Mouse (Mus musculus) neural tube, embryonic 12.5 days (tissue): ENCODE data around the gene Gmfb. TPM values are rescaled to one million over a fixed set of nuclear protein-coding genes. Genes with fewer than 3 reads are reported as not detected.
A peak's percentile ranks its signal among the peaks of the same experiment; 100 is the strongest.
"Not testable (repeated sequence)": the region's sequence is repeated elsewhere in the genome, so short reads cannot be mapped to it uniquely, and the experiment has no call there.

Source experiments
- ATAC-seq: fragments of 200-750 bp; cut with Nextera tagmentation; 2 replicates; pipeline ENCODE4 v1.8.0; 2017; ENCODE audit warnings: low read depth, mild to moderate bottlenecking, moderate TSS enrichment, moderate library complexity; ENCODE audit not compliant: low FRiP score
- H3K27ac ChIP-seq: fragments of 300-500 bp; sonication (generic); 2 replicates; pipeline ENCODE4 v1.5.1; 2016
- H3K27me3 ChIP-seq: fragments of 300-500 bp; sonication (generic); replicated peaks from 2 replicates; pipeline ENCODE4 v1.6.1; 2016; ENCODE audit warnings: mild to moderate bottlenecking
- H3K36me3 ChIP-seq: fragments of 300-500 bp; sonication (generic); 2 replicates; pipeline ENCODE4 v1.6.1; 2016; ENCODE audit warnings: mild to moderate bottlenecking
- H3K4me1 ChIP-seq: fragments of 300-500 bp; sonication (generic); 2 replicates; pipeline ENCODE4 v1.6.1; 2016
- H3K4me2 ChIP-seq: fragments of 300-500 bp; sonication (generic); replicated peaks from 2 replicates; pipeline ENCODE4 v1.6.1; 2016; ENCODE audit warnings: mild to moderate bottlenecking
- H3K4me3 ChIP-seq: fragments of 300-500 bp; sonication (generic); 2 replicates; pipeline ENCODE4 v1.5.1; 2016
- H3K9ac ChIP-seq: fragments of 300-500 bp; sonication (generic); 2 replicates; pipeline ENCODE4 v1.6.1; 2016; ENCODE audit warnings: mild to moderate bottlenecking
- H3K9me3 ChIP-seq: fragments of 300-500 bp; sonication (generic); 2 replicates; pipeline ENCODE4 v1.6.1; 2016; ENCODE audit warnings: mild to moderate bottlenecking
- WGBS: fragments of 180-500 bp; shearing (Covaris S2); methylation state at CpG from one replicate; pipeline ENCODE4 v1.1.7; 2016; 5-methylcytosine and 5-hydroxymethylcytosine counted together
- polyA plus RNA-seq: library from polyadenylated mRNA; unstranded; fragments of >200 nt; fragmentation: Nextera tagmentation; extraction: Ambion mirVana; gene quantifications from 2 replicates; pipeline ENCODE4 v1.2.1, GENCODE M21; 2016

Gene Gmfb
- polyA plus RNA-seq, 1 experiment from 2014 or later: 106 TPM

DNA sequence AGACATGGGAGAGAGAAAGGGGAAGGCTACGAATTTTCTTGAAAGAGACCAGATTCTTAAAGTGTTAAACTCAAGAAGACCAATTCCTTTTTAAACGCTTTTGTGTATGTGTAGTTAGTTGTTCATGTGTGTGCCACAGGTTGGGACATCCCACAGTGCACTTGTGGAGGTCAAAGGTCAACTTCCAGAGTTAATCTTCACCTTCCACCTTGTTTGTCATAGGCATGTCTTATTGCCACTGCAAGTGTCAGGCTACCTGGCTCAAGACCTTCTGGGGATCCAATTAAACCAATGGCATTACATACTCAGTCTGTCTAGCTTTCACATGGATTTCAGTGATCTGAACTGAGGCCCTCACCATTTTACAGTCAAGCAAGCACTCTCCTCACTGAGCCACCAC lies 2.0 kb upstream of the Gmfb start:
- H3K36me3 ChIP-seq: no peaks in the 10 kb centered on the region
- no peak for ATAC-seq
- H3K4me2 ChIP-seq: no peak overlapping the region
- no peaks in the 10 kb centered on the region for H3K9me3 ChIP-seq
- no peak overlapping the region for H3K27ac ChIP-seq
- 78% methylated on average over 2 of the region's 2 CpGs for WGBS
- H3K27me3 ChIP-seq: no peaks in the 10 kb centered on the region
- H3K9ac ChIP-seq: no peak overlapping the region
- no peak overlapping the region for H3K4me3 ChIP-seq
- H3K4me1 ChIP-seq: peaks cover 11% of the 10 kb centered on the region

DNA sequence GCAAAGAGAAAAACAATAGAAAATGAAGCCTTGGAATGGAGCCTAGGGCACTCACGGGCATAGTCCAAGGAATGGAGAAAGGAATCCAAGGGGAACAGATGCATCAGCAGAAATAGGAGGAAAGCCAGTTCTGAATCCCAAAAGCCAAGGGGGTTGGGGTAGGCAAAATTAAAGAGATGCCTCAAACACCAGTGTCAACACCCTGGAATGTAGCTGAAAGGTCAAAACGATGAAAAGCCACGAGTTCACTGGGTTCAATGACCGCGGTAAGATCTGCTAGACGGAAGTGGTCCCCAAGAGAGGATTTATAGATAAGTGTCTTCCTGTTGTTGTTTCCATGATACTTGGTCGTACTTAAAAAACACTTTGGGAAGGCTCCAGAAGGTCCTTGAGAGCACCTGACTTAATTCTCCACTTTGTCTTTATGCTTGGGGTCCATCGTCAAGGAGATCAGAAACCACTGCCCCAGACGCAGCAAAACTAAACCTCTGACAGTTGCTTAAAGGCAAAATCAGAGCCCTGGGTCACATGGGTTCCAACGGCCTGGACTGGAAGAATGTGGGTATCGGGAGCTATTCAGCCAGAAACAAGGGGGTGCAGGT lies 670 bp downstream of the Gmfb start:
- Histone ChIP-seq H3K27ac (no peak overlapping the region), H3K4me1 (peaks cover 11% of the 10 kb centered on the region), H3K27me3 (no peaks in the 10 kb centered on the region), H3K9me3 (no peaks in the 10 kb centered on the region), H3K4me3 (peak overlapping the region; percentile 80), H3K36me3 (peaks cover 4% of the 10 kb centered on the region; the same call in 1 of the 2 replicates), H3K9ac (peak overlapping the region; percentile 84), H3K4me2 (peak overlapping the region; percentile 71)
- ATAC-seq: peak; percentile 3; the same call in 1 of the 2 replicates
- WGBS: 1% methylated on average over 11 of the region's 11 CpGs

DNA sequence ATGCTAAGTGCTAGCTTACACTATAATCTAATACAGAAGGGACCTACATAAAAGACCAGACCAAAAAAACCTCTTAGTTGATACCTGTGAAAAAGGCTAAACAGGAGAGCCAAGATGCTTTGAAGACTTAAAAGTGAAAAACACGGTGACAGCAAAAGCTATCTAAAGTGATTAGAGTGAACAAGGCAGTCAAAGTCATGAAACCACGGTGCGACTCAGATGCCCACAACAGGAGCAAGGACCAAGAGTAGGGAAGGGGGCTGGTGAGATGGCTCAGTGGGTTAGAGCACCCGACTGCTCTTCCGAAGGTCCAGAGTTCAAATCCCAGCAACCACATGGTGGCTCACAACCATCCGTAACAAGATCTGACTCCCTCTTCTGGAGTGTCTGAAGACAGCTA lies 2.1 kb downstream of the Gmfb start:
- not testable (repeated sequence) for H3K27me3 ChIP-seq, H3K9me3 ChIP-seq, H3K4me2 ChIP-seq, H3K4me3 ChIP-seq, H3K27ac ChIP-seq, ATAC-seq, H3K9ac ChIP-seq
- 90% methylated on average over 6 of the region's 6 CpGs for WGBS
- Histone ChIP-seq H3K36me3 (peaks cover 10% of the 10 kb centered on the region; the same call in 1 of the 2 replicates), H3K4me1 (peaks cover 11% of the 10 kb centered on the region)

DNA sequence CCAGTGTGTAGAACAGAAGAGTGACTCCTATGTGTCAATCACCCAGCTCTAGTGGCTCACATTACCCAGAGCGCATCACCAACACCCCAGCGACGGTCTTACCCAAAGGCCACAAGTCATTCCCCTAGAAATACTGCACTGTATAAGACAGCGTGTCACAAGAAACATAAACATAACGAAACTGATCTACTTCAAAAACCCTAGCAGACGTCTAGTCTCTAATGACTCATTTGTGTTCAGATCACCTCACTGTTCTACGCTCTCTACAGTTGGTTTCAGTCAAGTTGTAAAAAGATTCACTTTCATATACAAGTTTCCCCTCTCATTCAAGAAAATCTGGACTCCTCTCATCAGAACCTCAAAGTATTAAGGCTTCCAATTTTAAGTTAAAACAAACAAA lies 3.3 kb downstream of the Gmfb start:
- 94% methylated on average over 7 of the region's 7 CpGs for whole genome bisulfite sequencing
- H3K27me3 ChIP-seq: no peaks in the 10 kb centered on the region
- H3K4me3 ChIP-seq: no peak overlapping the region
- no peak for ATAC-seq
- H3K36me3 ChIP-seq: peaks cover 15% of the 10 kb centered on the region; the same call in 1 of the 2 replicates
- no peak overlapping the region for H3K4me2 ChIP-seq
- H3K27ac ChIP-seq: no peak overlapping the region
- H3K9me3 ChIP-seq: no peaks in the 10 kb centered on the region
- no peak overlapping the region for H3K9ac ChIP-seq
- H3K4me1 ChIP-seq: peaks cover 11% of the 10 kb centered on the region

DNA sequence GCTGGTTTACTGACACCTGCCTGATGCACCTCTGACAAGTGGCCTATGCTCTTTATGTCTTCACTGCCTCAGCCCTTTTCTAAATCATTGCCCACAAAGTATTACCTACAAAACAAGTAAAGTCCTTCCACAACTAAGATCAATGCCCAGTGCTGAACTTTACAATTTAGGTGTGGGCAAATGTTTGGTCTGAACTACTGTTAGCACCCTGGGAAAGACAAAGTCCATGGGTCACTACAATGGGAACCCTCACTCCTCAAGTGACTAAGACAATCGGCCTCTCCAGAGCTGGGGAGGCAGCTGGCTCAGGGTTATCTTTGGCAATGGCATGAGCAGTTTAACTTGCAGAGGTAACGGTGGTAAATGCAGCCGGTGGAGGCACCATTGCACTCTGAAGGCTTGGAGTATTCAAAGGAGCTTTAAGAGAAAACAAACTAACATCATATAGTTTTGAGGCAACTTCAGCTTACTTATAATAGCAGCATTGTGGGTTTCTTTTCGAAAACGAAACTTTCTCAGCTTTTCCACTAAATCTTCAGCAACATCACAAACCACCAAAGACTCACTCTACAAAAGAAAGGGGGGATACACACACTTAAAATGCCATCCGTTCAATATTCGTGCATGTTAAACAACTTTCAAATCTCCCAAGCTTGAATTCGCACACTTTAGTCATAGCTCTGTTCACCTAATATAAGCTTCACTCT lies 5.0 kb downstream of the Gmfb start:
- peaks cover 25% of the 10 kb centered on the region; the same call in 1 of the 2 replicates for H3K36me3 ChIP-seq
- ATAC-seq: no peak
- H3K4me3 ChIP-seq: no peak overlapping the region
- H3K27ac ChIP-seq: no peak overlapping the region
- H3K4me1 ChIP-seq: peaks cover 11% of the 10 kb centered on the region
- no peak overlapping the region for H3K4me2 ChIP-seq
- H3K9ac ChIP-seq: no peak overlapping the region
- no peaks in the 10 kb centered on the region for H3K27me3 ChIP-seq
- H3K9me3 ChIP-seq: no peaks in the 10 kb centered on the region
- WGBS: 95% methylated on average over 8 of the region's 8 CpGs

DNA sequence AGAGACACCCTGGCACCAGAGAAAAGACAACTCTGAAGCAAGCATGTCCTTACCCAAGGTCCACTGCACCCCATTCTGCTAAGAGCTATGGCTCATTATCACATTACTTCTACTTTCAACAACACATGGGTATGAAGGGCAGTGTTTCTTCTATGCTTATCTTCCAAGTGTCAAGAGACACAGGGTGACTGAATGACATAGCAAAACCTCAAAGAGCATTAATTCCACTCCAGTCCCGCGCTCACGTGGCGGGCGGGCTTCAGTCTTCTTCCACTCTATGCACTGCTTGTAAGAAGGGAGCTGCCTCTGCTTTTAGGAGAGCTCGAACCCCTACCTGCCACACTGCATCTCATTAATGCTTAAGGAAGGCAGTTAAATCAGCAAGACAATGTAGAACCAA lies 6.4 kb downstream of the Gmfb start:
- Histone ChIP-seq H3K27me3 (no peaks in the 10 kb centered on the region), H3K36me3 (peaks cover 32% of the 10 kb centered on the region; the same call in 1 of the 2 replicates), H3K9me3 (no peaks in the 10 kb centered on the region), H3K4me1 (peaks cover 4% of the 10 kb centered on the region), H3K4me3 (no peak overlapping the region), H3K9ac (no peak overlapping the region), H3K27ac (no peak overlapping the region), H3K4me2 (no peak overlapping the region)
- WGBS: 86% methylated on average over 6 of the region's 6 CpGs
- ATAC-seq: no peak

DNA sequence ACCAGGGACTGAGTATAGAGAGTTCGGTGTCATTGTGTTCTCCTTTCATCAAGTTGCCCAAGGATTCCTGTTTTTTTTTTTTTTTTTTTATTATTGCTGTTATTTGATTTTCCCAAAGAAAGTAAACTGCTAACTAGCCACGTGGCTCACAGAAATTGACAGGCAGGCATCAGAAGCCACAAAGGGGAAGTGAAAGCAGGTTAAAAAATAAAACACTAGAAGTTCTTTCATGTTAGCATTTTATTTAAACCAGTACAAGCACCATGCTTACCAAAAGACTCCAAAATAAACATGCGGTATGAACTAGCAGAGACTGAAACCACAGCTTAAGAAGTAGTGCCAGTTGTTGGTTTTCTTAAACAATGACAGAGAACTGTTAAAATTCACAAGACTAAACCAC lies 14.1 kb downstream of the Gmfb start:
- Histone ChIP-seq H3K4me2 (no peak overlapping the region), H3K4me1 (no peaks in the 10 kb centered on the region), H3K36me3 (peaks cover 20% of the 10 kb centered on the region; the same call in 1 of the 2 replicates), H3K9ac (no peak overlapping the region), H3K27ac (no peak overlapping the region), H3K9me3 (no peaks in the 10 kb centered on the region), H3K4me3 (no peak overlapping the region), H3K27me3 (no peaks in the 10 kb centered on the region)
- ATAC-seq: no peak
- WGBS: 92% methylated on average over 3 of the region's 3 CpGs

DNA sequence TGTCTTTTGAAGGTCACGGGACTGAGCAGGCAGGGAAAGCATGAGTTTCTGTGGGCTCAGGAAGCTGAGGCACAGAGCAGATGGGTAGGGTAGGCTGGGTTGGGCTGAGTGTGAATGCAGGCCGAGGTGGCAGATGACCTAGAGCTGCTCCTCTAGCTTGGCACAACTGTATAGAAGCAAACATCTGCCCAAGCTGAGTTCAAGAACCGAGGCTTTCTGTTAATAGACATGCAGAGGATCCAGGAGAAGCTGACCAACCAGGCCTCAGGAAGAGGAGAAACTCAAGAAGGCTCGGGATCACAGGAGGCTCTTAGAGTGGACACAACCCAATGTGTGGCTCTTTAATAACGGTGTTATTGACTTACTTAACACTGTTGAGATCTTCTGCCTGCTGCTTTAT lies 15.9 kb downstream of the Gmfb start:
- no peak overlapping the region for H3K9ac ChIP-seq
- no peaks in the 10 kb centered on the region for H3K4me1 ChIP-seq
- H3K4me2 ChIP-seq: no peak overlapping the region
- H3K27ac ChIP-seq: no peak overlapping the region
- ATAC-seq: no peak
- WGBS: 90% methylated on average over 5 of the region's 5 CpGs
- no peak overlapping the region for H3K4me3 ChIP-seq
- peaks cover 12% of the 10 kb centered on the region; the same call in 1 of the 2 replicates for H3K36me3 ChIP-seq
- no peaks in the 10 kb centered on the region for H3K27me3 ChIP-seq
- H3K9me3 ChIP-seq: no peaks in the 10 kb centered on the region

DNA sequence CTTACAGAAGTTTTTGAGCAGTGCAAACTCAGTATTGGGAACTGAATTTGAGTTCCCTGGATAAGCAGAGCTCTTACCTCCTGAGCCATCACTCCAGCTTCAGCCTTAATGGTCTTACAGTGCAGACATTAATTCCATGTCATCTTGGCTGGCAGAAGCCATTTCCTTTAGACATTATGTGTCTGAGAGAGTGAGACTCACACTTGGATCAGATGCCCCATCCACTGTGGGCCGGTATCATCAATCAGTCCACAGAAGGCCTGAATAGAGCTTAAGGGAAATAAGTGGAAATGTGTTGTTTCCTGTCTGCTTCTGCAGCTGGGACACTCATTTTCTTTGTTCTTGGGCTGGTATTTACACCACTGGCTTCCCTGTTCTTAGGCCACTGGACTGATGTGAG lies 18.3 kb downstream of the Gmfb start:
- H3K9me3 ChIP-seq: no peaks in the 10 kb centered on the region
- H3K27ac ChIP-seq: no peak overlapping the region
- ATAC-seq: no peak
- no peaks in the 10 kb centered on the region for H3K4me1 ChIP-seq
- H3K36me3 ChIP-seq: peaks cover 5% of the 10 kb centered on the region; the same call in 1 of the 2 replicates
- H3K4me3 ChIP-seq: no peak overlapping the region
- H3K27me3 ChIP-seq: no peaks in the 10 kb centered on the region
- WGBS: 90% methylated on average over 1 of the region's 1 CpGs
- H3K9ac ChIP-seq: no peak overlapping the region
- H3K4me2 ChIP-seq: no peak overlapping the region

DNA sequence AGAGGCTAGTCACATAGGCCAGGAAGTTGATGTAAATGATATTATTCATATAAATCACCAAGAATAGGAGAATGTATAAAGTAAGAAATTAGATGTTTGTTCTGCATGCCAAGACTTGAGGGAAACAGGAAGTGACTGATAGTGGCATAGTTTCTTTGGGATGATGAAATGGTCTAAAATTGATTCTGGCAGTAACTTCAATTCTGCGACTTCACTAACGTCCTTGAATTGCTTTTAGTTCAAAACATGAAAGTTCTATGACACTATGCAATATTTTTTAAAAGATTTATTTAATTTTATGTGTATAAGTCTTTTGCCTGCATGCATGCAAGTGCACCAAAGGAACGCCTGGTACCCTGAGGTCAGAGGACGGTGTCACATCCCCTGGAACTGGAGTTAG lies 18.8 kb downstream of the Gmfb start:
- Histone ChIP-seq H3K4me2 (no peak overlapping the region), H3K9ac (no peak overlapping the region), H3K36me3 (peaks cover 5% of the 10 kb centered on the region; the same call in 1 of the 2 replicates), H3K27ac (no peak overlapping the region), H3K4me1 (no peaks in the 10 kb centered on the region), H3K9me3 (no peaks in the 10 kb centered on the region), H3K27me3 (no peaks in the 10 kb centered on the region), H3K4me3 (no peak overlapping the region)
- ATAC-seq: no peak
- 91% methylated on average over 4 of the region's 4 CpGs for WGBS

DNA sequence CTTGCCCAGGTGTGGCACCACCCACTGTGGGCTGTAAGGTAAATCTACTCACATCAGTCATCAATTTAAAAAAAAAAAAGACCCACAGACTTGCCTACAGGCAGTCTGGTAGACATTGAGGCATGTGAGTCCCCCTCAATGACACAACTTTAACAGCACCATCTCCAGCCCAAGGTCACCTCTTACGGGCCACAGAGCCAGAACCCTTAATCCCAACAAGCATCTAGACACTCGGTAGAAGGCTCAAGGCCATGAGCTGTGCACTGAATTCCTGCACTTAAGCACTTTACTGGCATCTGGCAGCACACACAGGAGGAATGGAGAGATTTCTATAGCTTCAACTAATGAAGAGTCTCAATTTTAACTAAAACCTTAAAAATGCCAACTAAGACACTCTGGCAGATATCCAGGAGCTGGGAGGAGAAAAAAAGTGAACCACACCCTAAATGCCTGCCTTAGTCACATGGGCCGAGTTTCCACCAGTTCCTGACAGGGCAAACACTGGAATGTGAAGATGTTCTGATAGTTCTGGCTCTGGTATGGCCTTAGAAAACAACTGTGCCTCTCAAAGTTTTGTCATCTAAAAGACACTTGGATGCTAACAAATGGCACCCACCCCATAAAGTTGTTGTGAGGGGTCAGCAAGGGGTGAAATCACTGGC lies 21.2 kb downstream of the Gmfb start:
- H3K36me3 ChIP-seq: no peaks in the 10 kb centered on the region
- H3K27me3 ChIP-seq: no peaks in the 10 kb centered on the region
- H3K4me2 ChIP-seq: no peak overlapping the region
- H3K27ac ChIP-seq: no peak overlapping the region
- WGBS: 90% methylated on average over 3 of the region's 3 CpGs
- no peak for ATAC-seq
- H3K9me3 ChIP-seq: no peaks in the 10 kb centered on the region
- no peak overlapping the region for H3K4me3 ChIP-seq
- no peaks in the 10 kb centered on the region for H3K4me1 ChIP-seq
- H3K9ac ChIP-seq: no peak overlapping the region

DNA sequence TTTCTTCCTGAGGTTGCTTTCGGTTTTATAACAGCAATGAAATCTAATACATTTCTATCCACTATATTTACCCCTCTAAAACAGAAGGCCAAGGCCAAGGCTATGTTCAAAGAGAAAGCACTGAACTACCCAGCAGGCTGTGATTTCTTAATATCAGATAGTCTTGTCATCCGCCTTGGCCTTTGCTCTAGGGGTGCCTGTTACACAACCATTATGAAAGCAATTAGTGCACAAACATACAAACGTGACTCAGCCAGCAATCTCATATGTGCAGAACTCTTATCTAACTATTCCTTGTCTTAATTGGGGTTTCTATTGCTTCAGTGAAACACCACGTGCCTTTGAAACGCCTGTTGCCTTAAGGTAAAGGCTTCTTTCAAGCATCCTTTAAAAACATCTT lies 27.9 kb downstream of the Gmfb start:
- no peak for ATAC-seq
- H3K4me1 ChIP-seq: no peaks in the 10 kb centered on the region
- H3K27me3 ChIP-seq: no peaks in the 10 kb centered on the region
- H3K9me3 ChIP-seq: no peaks in the 10 kb centered on the region
- H3K4me2 ChIP-seq: no peak overlapping the region
- no peak overlapping the region for H3K27ac ChIP-seq
- no peaks in the 10 kb centered on the region for H3K36me3 ChIP-seq
- 91% methylated on average over 5 of the region's 5 CpGs for WGBS
- H3K4me3 ChIP-seq: no peak overlapping the region
- no peak overlapping the region for H3K9ac ChIP-seq
